Mouse (Mus musculus) neural tube, embryonic 15.5 days (tissue): Measurements from ENCODE around the gene Arhgap31. TPM values are rescaled to one million over a fixed set of nuclear protein-coding genes. Genes with fewer than 3 reads are reported as not detected.

ENCODE experiments used
- ATAC-seq: fragments of 200-750 bp; cut with Nextera tagmentation; 2 replicates; pipeline ENCODE4 v1.8.0; 2017; ENCODE audit warnings: mild to moderate bottlenecking, moderate TSS enrichment, moderate library complexity; ENCODE audit not compliant: low FRiP score
- H3K27ac ChIP-seq: fragments of 300-500 bp; sonication (generic); replicated peaks from 2 replicates; pipeline ENCODE4 v1.5.1; 2015; ENCODE audit warnings: mild to moderate bottlenecking, inconsistent platforms
- H3K27me3 ChIP-seq: fragments of 300-500 bp; sonication (generic); replicated peaks from 2 replicates; pipeline ENCODE4 v1.6.1; 2015; ENCODE audit warnings: inconsistent platforms
- H3K36me3 ChIP-seq: fragments of 300-500 bp; sonication (generic); 2 replicates; pipeline ENCODE4 v1.6.1; 2015; ENCODE audit warnings: inconsistent platforms
- H3K4me1 ChIP-seq: fragments of 300-500 bp; sonication (generic); 2 replicates; pipeline ENCODE4 v1.6.1; 2015; ENCODE audit warnings: inconsistent platforms
- H3K4me2 ChIP-seq: fragments of 300-500 bp; sonication (generic); 2 replicates; pipeline ENCODE4 v1.6.1; 2015; ENCODE audit warnings: inconsistent platforms, mild to moderate bottlenecking, moderate library complexity
- H3K4me3 ChIP-seq: fragments of 300-500 bp; sonication (generic); replicated peaks from 2 replicates; pipeline ENCODE4 v1.5.1; 2015; ENCODE audit warnings: mild to moderate bottlenecking, inconsistent platforms
- H3K9ac ChIP-seq: fragments of 300-500 bp; sonication (generic); replicated peaks from 2 replicates; pipeline ENCODE4 v1.6.1; 2015; ENCODE audit warnings: mild to moderate bottlenecking, inconsistent platforms
- H3K9me3 ChIP-seq: fragments of 300-500 bp; sonication (generic); replicated peaks from 2 replicates; pipeline ENCODE4 v1.6.1; 2016; ENCODE audit warnings: inconsistent platforms
- WGBS: fragments of 180-500 bp; shearing (Covaris S2); methylation state at CpG from one replicate; pipeline ENCODE4 v1.1.7; 2015; ENCODE audit warnings: mixed read lengths; 5-methylcytosine and 5-hydroxymethylcytosine counted together
- polyA plus RNA-seq: library from polyadenylated mRNA; unstranded; fragments of >200 nt; fragmentation: Nextera tagmentation; extraction: Ambion mirVana; gene quantifications from 2 replicates; pipeline ENCODE4 v1.2.1, GENCODE M21; 2015

The Arhgap31 gene
- polyA plus RNA-seq, 1 experiment from 2014 or later: 5.9 TPM

- WGBS: 86% methylated on average over 8 of the region's 8 CpGs
- H3K4me1 ChIP-seq: peaks cover 5% of the 10 kb centered on the region
- H3K9me3 ChIP-seq: no peaks in the 10 kb centered on the region
- no peak overlapping the region for H3K4me2 ChIP-seq
- H3K27me3 ChIP-seq: no peaks in the 10 kb centered on the region
- H3K27ac ChIP-seq: no peak overlapping the region
- H3K9ac ChIP-seq: no peak overlapping the region
- ATAC-seq: no peak
- no peaks in the 10 kb centered on the region for H3K36me3 ChIP-seq
- H3K4me3 ChIP-seq: no peak overlapping the region
Observed at GRCm38 (mm10) chr16:38668871-38669675, 44.0 kb downstream of the Arhgap31 start.

GRCm38 (mm10) chr16:38666523-38666922, 46.6 kb downstream of the Arhgap31 start:
- ATAC-seq: no peak
- H3K4me3 ChIP-seq: no peak overlapping the region
- no peaks in the 10 kb centered on the region for H3K27me3 ChIP-seq
- H3K4me1 ChIP-seq: peaks cover 5% of the 10 kb centered on the region
- no peaks in the 10 kb centered on the region for H3K9me3 ChIP-seq
- no peak overlapping the region for H3K9ac ChIP-seq
- H3K4me2 ChIP-seq: no peak overlapping the region
- no peak overlapping the region for H3K27ac ChIP-seq
- H3K36me3 ChIP-seq: no peaks in the 10 kb centered on the region
- WGBS: 84% methylated on average over 4 of the region's 4 CpGs

GRCm38 (mm10) chr16:38666016-38666415, 47.1 kb downstream of the Arhgap31 start:
- Histone ChIP-seq H3K4me3 (no peak overlapping the region), H3K9ac (no peak overlapping the region), H3K27me3 (no peaks in the 10 kb centered on the region), H3K36me3 (no peaks in the 10 kb centered on the region), H3K27ac (no peak overlapping the region), H3K9me3 (no peaks in the 10 kb centered on the region), H3K4me2 (no peak overlapping the region), H3K4me1 (peaks cover 5% of the 10 kb centered on the region)
- 91% methylated on average over 2 of the region's 2 CpGs for WGBS
- no peak for ATAC-seq

- 86% methylated on average over 10 of the region's 10 CpGs for WGBS
- ATAC-seq: no peak
- Histone ChIP-seq H3K27ac (no peak overlapping the region), H3K9me3 (no peaks in the 10 kb centered on the region), H3K4me1 (no peaks in the 10 kb centered on the region), H3K4me3 (no peak overlapping the region), H3K27me3 (no peaks in the 10 kb centered on the region), H3K9ac (no peak overlapping the region), H3K36me3 (no peaks in the 10 kb centered on the region), H3K4me2 (no peak overlapping the region)
Observed at GRCm38 (mm10) chr16:38662575-38662974, 50.5 kb downstream of the Arhgap31 start.

- peaks cover 3% of the 10 kb centered on the region; the same call in 1 of the 2 replicates for H3K4me1 ChIP-seq
- H3K9ac ChIP-seq: no peak overlapping the region
- no peak overlapping the region for H3K4me2 ChIP-seq
- H3K4me3 ChIP-seq: no peak overlapping the region
- WGBS: 77% methylated on average over 4 of the region's 4 CpGs
- H3K36me3 ChIP-seq: no peaks in the 10 kb centered on the region
- no peaks in the 10 kb centered on the region for H3K27me3 ChIP-seq
- ATAC-seq: no peak
- no peaks in the 10 kb centered on the region for H3K9me3 ChIP-seq
- H3K27ac ChIP-seq: no peak overlapping the region
Observed at GRCm38 (mm10) chr16:38654308-38654707, 58.8 kb downstream of the Arhgap31 start.

- H3K27ac ChIP-seq: no peak overlapping the region; the same call in 1 of the 2 replicates
- no peak overlapping the region for H3K4me2 ChIP-seq
- peaks cover 7% of the 10 kb centered on the region; the same call in 1 of the 2 replicates for H3K4me1 ChIP-seq
- no peaks in the 10 kb centered on the region for H3K9me3 ChIP-seq
- no peaks in the 10 kb centered on the region for H3K36me3 ChIP-seq
- H3K27me3 ChIP-seq: no peaks in the 10 kb centered on the region
- no peak overlapping the region for H3K9ac ChIP-seq
- WGBS: 52% methylated on average over 10 of the region's 10 CpGs
- H3K4me3 ChIP-seq: no peak overlapping the region
- no peak for ATAC-seq
Observed at GRCm38 (mm10) chr16:38653390-38653871, 59.6 kb downstream of the Arhgap31 start.

- H3K36me3 ChIP-seq: no peaks in the 10 kb centered on the region
- no peaks in the 10 kb centered on the region for H3K27me3 ChIP-seq
- 85% methylated on average over 5 of the region's 5 CpGs for WGBS
- peaks cover 7% of the 10 kb centered on the region; the same call in 1 of the 2 replicates for H3K4me1 ChIP-seq
- no peak overlapping the region for H3K27ac ChIP-seq
- no peaks in the 10 kb centered on the region for H3K9me3 ChIP-seq
- no peak overlapping the region for H3K4me3 ChIP-seq
- ATAC-seq: no peak
- no peak overlapping the region for H3K4me2 ChIP-seq
- H3K9ac ChIP-seq: no peak overlapping the region
Observed at GRCm38 (mm10) chr16:38652653-38653052, 60.4 kb downstream of the Arhgap31 start.

- Histone ChIP-seq H3K9me3 (no peaks in the 10 kb centered on the region), H3K4me2 (no peak overlapping the region), H3K27ac (no peak overlapping the region), H3K4me1 (peaks cover 7% of the 10 kb centered on the region; the same call in 1 of the 2 replicates), H3K9ac (no peak overlapping the region), H3K27me3 (no peaks in the 10 kb centered on the region), H3K36me3 (no peaks in the 10 kb centered on the region), H3K4me3 (no peak overlapping the region)
- 79% methylated on average over 10 of the region's 10 CpGs for WGBS
- no peak for ATAC-seq
Observed at GRCm38 (mm10) chr16:38651721-38652231, 61.3 kb downstream of the Arhgap31 start.

GRCm38 (mm10) chr16:38651306-38651705, 61.8 kb downstream of the Arhgap31 start:
- 86% methylated on average over 12 of the region's 12 CpGs for WGBS
- peaks cover 7% of the 10 kb centered on the region; the same call in 1 of the 2 replicates for H3K4me1 ChIP-seq

GRCm38 (mm10) chr16:38649431-38649827, 63.6 kb downstream of the Arhgap31 start:
- Histone ChIP-seq H3K27ac (no peak overlapping the region), H3K4me2 (no peak overlapping the region), H3K36me3 (no peaks in the 10 kb centered on the region), H3K4me3 (no peak overlapping the region), H3K9ac (no peak overlapping the region), H3K4me1 (peaks cover 7% of the 10 kb centered on the region; the same call in 1 of the 2 replicates), H3K9me3 (no peaks in the 10 kb centered on the region), H3K27me3 (no peaks in the 10 kb centered on the region)
- no peak for ATAC-seq
- WGBS: 75% methylated on average over 11 of the region's 11 CpGs

More at GRCm38 (mm10) chr16:38651306-38651705, 61.8 kb downstream of the Arhgap31 start:
- Histone ChIP-seq H3K4me3 (no peak overlapping the region), H3K27me3 (no peaks in the 10 kb centered on the region), H3K4me2 (no peak overlapping the region), H3K27ac (no peak overlapping the region), H3K9ac (no peak overlapping the region), H3K36me3 (no peaks in the 10 kb centered on the region), H3K9me3 (no peaks in the 10 kb centered on the region)
- no peak for ATAC-seq

- WGBS: 72% methylated on average over 9 of the region's 9 CpGs
Observed at GRCm38 (mm10) chr16:38648783-38649430, 64.2 kb downstream of the Arhgap31 start.

More at GRCm38 (mm10) chr16:38648783-38649430, 64.2 kb downstream of the Arhgap31 start:
- Histone ChIP-seq H3K9ac (no peak overlapping the region), H3K4me3 (no peak overlapping the region), H3K27ac (no peak overlapping the region), H3K4me2 (no peak overlapping the region), H3K4me1 (peaks cover 7% of the 10 kb centered on the region; the same call in 1 of the 2 replicates), H3K9me3 (no peaks in the 10 kb centered on the region), H3K36me3 (no peaks in the 10 kb centered on the region), H3K27me3 (no peaks in the 10 kb centered on the region)
- no peak for ATAC-seq
